Mouse (Mus musculus): ENCODE measurements around the gene Ogdh. TPM values are rescaled to one million over a fixed set of nuclear protein-coding genes. Genes with fewer than 3 reads are reported as not detected.
"Not testable (repeated sequence)": the region's sequence is repeated elsewhere in the genome, so short reads cannot be mapped to it uniquely, and the experiment has no call there.

Ogdh gene
- 105 and 109 TPM in 2 replicates for polyA plus RNA-seq (2014; fragmentation: Nextera tagmentation; extraction: Ambion mirVana)

DNA sequence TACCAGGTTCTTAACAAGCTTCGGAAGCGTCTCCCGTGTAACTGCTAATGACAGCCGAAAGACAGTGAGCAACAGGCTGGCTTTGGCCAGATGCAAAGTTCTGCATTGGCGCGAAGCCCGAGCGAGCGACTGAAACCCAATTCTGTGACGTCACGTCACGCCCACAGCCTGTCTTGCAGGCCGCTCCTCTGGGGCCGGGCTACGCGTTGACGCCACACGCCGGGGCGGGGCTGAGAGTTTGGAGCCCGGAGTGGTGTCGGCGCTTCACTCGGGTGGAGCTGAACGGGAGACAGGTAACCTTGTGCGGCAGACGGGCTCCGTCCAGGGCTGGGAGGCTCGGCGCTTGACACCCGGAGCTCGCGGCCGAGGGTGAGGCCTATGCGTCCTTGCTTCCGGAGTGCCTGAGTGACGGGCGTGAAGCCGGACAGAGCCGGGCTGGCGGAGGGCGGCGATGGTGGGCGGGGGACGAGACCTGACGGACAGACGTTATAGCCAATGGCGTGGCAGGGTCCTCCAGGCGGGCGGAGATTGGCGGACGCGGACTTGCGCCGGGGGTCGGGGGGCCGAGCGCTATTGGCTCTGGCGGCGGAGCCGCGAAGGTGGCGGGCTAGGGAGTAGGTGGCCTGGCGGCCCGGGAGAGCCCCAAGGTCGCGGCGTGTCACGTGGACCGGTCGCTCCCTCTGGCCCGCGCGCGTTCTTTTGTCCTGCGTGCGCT is at the start of gene Ogdh:
TSS of gene Ogdh (plus strand) at position 233 of the 715 bp plus-strand sequence.
- Histone ChIP-seq H3K27ac (ENCODE audit: low read depth, low read length) (peak within 1 kb of the TSS; percentile 57; the same call in 1 of the 2 replicates), H3K4me1 (replicated peaks; ENCODE audit: control insufficient read depth, insufficient read depth, low read length) (peaks cover 6% of the 10 kb centered on the region; the same call in 1 of the 2 replicates), H3K4me2 (ENCODE audit: low read depth, low read length, severe bottlenecking) (peak within 1 kb of the TSS; percentile 93), H3K9me3 (ENCODE audit: control insufficient read depth, low read length) (no peaks in the 10 kb centered on the region), H3K27me3 (ENCODE audit: control insufficient read depth, insufficient read depth, low read length) (no peaks in the 10 kb centered on the region), H3K4me3 (ENCODE audit: low read depth, low read length) (peak within 1 kb of the TSS; percentile 80), H3K9ac (ENCODE audit: low read length) (peak within 1 kb of the TSS; percentile 62), H3K36me3 (ENCODE audit: control insufficient read depth, insufficient read depth, low read length) (no peaks in the 10 kb centered on the region)
- DNase-seq (ENCODE audit: low spot score), result peak; percentile 99
- 0% methylated on average over 73 of the region's 77 CpGs for WGBS
- ATAC-seq (replicated peaks; ENCODE audit: low FRiP score), result peak; percentile 98

DNA sequence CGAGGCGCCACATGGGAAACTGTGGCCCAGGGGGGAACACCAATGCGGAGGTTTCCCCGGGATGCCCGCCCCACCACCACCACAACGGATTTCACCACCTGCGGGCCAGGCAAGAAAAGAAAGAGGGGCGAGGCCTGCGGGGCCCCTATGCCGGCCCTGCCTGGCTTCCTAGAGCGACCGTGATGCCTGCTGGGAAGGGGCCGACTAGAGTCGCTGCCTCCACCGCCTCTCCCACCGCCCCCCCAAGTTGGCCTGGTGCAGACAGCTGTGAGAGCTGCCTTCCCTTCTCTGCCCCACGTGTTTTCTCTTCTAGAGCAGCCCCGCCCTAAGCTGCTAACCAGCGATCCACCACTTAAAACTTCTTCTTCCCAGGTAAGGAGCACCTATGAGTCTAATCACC is 46.7 kb upstream of the Ogdh start:
- Histone ChIP-seq H3K9ac (ENCODE audit: low read length) (no peak overlapping the region), H3K9me3 (ENCODE audit: control insufficient read depth, low read length) (no peaks in the 10 kb centered on the region), H3K27ac (ENCODE audit: low read depth, low read length) (no peak overlapping the region), H3K4me3 (ENCODE audit: low read depth, low read length) (no peak overlapping the region), H3K36me3 (ENCODE audit: control insufficient read depth, insufficient read depth, low read length) (no peaks in the 10 kb centered on the region), H3K4me2 (ENCODE audit: low read depth, low read length, severe bottlenecking) (no peak overlapping the region), H3K27me3 (ENCODE audit: control insufficient read depth, insufficient read depth, low read length) (no peaks in the 10 kb centered on the region), H3K4me1 (replicated peaks; ENCODE audit: control insufficient read depth, insufficient read depth, low read length) (no peaks in the 10 kb centered on the region)
- WGBS, result 55% methylated on average over 19 of the region's 19 CpGs
- ATAC-seq (replicated peaks; ENCODE audit: low FRiP score) (no peak), DNase-seq (ENCODE audit: low spot score) (no peak)

DNA sequence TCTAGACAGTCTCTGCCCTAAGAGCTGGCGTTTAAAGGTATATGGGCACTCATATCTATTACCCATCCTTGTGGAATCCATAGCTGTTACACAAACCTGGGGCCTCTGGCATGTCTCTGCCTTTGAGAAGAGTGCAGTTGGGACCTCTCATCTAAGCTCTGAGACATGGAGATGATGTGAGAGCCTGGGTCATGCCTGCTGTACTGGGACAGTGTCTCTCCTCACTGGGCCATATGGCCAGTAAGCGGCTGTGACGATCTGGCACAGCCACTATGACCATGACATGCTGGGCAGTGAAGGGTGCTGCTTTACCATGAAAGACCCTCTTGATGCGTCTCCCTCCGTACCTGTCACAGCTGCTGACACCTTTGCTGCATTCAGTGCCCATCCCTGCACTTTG is 39.2 kb upstream of the Ogdh start:
- no peaks in the 10 kb centered on the region for H3K9me3 ChIP-seq (ENCODE audit: control insufficient read depth, low read length)
- no peak overlapping the region for H3K27ac ChIP-seq (ENCODE audit: low read depth, low read length)
- H3K4me2 ChIP-seq (ENCODE audit: low read depth, low read length, severe bottlenecking), result no peak overlapping the region
- ATAC-seq (replicated peaks; ENCODE audit: low FRiP score), result no peak
- no peak for DNase-seq (ENCODE audit: low spot score)
- no peak overlapping the region for H3K4me3 ChIP-seq (ENCODE audit: low read depth, low read length)
- H3K4me1 ChIP-seq (replicated peaks; ENCODE audit: control insufficient read depth, insufficient read depth, low read length), result no peaks in the 10 kb centered on the region
- WGBS, result 86% methylated on average over 5 of the region's 5 CpGs
- H3K9ac ChIP-seq (ENCODE audit: low read length), result no peak overlapping the region
- H3K27me3 ChIP-seq (ENCODE audit: control insufficient read depth, insufficient read depth, low read length), result no peaks in the 10 kb centered on the region
- H3K36me3 ChIP-seq (ENCODE audit: control insufficient read depth, insufficient read depth, low read length), result no peaks in the 10 kb centered on the region

DNA sequence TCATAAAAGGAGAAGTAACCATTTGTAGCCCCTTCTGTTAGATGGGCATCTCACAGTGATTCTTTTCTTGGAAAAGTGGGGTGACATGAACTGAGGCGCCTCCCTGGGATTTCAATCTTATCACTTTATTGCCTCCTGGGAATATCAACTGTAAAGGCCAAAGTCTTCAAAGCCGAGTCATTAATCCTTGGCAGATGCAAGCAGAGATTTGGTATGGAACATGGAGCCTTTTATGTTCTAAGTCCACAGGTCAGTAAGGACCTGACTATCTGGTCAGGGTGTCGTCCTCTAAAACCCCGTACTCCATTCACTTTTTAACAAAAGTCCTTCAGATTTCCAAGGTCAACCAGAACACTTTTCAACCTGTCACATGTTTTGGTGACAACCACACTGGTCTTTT is 38.6 kb upstream of the Ogdh start:
- no peak for DNase-seq (ENCODE audit: low spot score)

DNA sequence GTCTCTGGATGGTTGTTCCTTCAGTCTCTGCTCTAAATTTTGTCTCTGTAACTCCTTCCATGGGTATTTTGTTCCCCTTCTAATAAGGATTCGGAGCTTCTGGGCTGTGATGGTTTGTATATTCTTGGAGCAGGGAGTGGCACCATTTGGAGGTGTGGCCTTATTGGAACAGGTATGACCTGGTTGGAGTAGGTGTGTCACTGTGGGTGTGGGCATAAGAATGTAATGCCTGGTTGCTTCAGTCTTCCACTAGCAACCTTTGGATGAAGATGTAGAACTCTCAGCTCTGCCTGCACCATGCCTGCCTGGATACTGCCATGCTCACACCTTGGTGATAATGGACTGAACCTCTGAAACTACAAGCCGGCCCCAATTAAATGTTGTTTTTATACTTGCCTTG is 36.8 kb upstream of the Ogdh start:
- not testable (repeated sequence) for H3K9me3 ChIP-seq (ENCODE audit: control insufficient read depth, low read length); H3K4me2 ChIP-seq (ENCODE audit: low read depth, low read length, severe bottlenecking); H3K27me3 ChIP-seq (ENCODE audit: control insufficient read depth, insufficient read depth, low read length); H3K9ac ChIP-seq (ENCODE audit: low read length); ATAC-seq (replicated peaks; ENCODE audit: low FRiP score); DNase-seq (ENCODE audit: low spot score); H3K4me3 ChIP-seq (ENCODE audit: low read depth, low read length); H3K27ac ChIP-seq (ENCODE audit: low read depth, low read length); H3K4me1 ChIP-seq (replicated peaks; ENCODE audit: control insufficient read depth, insufficient read depth, low read length); H3K36me3 ChIP-seq (ENCODE audit: control insufficient read depth, insufficient read depth, low read length)
- 84% methylated on average over 2 of the region's 2 CpGs for WGBS

More for the DNA sequence above, 38.6 kb upstream of the Ogdh start:
- Histone ChIP-seq H3K27me3 (ENCODE audit: control insufficient read depth, insufficient read depth, low read length) (no peaks in the 10 kb centered on the region), H3K9ac (ENCODE audit: low read length) (no peak overlapping the region), H3K4me1 (replicated peaks; ENCODE audit: control insufficient read depth, insufficient read depth, low read length) (no peaks in the 10 kb centered on the region), H3K36me3 (ENCODE audit: control insufficient read depth, insufficient read depth, low read length) (peaks cover under 1% of the 10 kb centered on the region; the same call in 1 of the 2 replicates), H3K9me3 (ENCODE audit: control insufficient read depth, low read length) (no peaks in the 10 kb centered on the region), H3K4me3 (ENCODE audit: low read depth, low read length) (no peak overlapping the region), H3K27ac (ENCODE audit: low read depth, low read length) (no peak overlapping the region), H3K4me2 (ENCODE audit: low read depth, low read length, severe bottlenecking) (no peak overlapping the region)
- no peak for ATAC-seq (replicated peaks; ENCODE audit: low FRiP score)
- 91% methylated on average over 4 of the region's 4 CpGs for WGBS

DNA sequence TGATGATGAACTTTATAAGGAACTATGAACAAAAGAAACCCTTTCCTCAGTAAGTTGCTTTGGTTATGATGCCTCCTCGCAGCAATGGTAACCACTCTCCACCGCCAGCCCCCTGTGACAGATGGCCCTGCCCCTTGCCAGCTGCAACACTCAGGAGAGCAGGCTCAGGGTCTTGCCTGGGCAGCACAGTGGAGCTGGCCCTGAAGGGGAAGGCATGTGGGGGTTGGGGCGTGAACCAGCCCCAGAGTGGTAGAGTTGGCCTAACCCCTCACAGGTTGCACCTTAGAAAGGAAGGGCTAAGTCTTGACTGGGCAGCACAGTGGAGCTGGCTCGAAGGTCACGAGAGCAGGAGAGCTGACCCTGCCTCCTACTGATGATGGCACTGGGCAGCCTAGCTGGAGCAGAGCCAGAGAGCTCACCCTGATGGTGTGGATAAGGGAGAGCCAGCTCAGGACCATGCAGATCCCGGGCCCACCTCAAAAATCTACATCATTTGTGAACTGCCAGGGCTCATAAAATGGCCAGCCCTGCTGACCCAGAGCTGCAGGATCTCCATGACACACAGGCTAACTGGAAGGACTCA is 34.9 kb upstream of the Ogdh start:
- 66% methylated on average over 6 of the region's 6 CpGs for WGBS
- H3K4me2 ChIP-seq (ENCODE audit: low read depth, low read length, severe bottlenecking), result no peak overlapping the region
- H3K36me3 ChIP-seq (ENCODE audit: control insufficient read depth, insufficient read depth, low read length), result peaks cover 16% of the 10 kb centered on the region
- no peaks in the 10 kb centered on the region for H3K27me3 ChIP-seq (ENCODE audit: control insufficient read depth, insufficient read depth, low read length)
- H3K9me3 ChIP-seq (ENCODE audit: control insufficient read depth, low read length), result no peaks in the 10 kb centered on the region
- no peak overlapping the region for H3K9ac ChIP-seq (ENCODE audit: low read length)
- peak; percentile 52 for DNase-seq (ENCODE audit: low spot score)
- no peak overlapping the region for H3K4me3 ChIP-seq (ENCODE audit: low read depth, low read length)
- ATAC-seq (replicated peaks; ENCODE audit: low FRiP score), result peak; percentile 61
- H3K4me1 ChIP-seq (replicated peaks; ENCODE audit: control insufficient read depth, insufficient read depth, low read length), result no peaks in the 10 kb centered on the region
- H3K27ac ChIP-seq (ENCODE audit: low read depth, low read length), result no peak overlapping the region

DNA sequence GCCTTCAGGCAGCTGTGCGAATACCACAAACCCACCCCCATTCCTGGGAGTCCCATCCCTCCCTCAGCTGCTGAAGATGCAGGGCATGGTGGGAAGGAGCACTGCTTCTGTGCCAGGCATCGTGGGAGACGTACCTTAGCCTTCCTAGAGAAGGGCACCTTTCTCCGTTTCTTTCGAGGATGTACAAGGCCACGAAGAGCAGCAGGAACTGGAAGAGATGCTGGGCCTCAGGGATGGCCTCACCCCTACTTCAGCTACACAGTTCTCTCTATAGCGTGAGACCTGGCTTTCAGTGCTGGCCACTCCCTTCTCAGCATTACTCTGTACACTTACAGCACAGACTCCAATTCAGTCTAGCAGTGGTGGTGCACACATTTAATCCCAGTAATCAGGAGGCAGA is 32.0 kb upstream of the Ogdh start:
- Histone ChIP-seq H3K27me3 (ENCODE audit: control insufficient read depth, insufficient read depth, low read length) (no peaks in the 10 kb centered on the region), H3K4me3 (ENCODE audit: low read depth, low read length) (no peak overlapping the region), H3K9me3 (ENCODE audit: control insufficient read depth, low read length) (no peaks in the 10 kb centered on the region), H3K27ac (ENCODE audit: low read depth, low read length) (no peak overlapping the region), H3K4me2 (ENCODE audit: low read depth, low read length, severe bottlenecking) (no peak overlapping the region), H3K36me3 (ENCODE audit: control insufficient read depth, insufficient read depth, low read length) (peaks cover 30% of the 10 kb centered on the region), H3K9ac (ENCODE audit: low read length) (no peak overlapping the region), H3K4me1 (replicated peaks; ENCODE audit: control insufficient read depth, insufficient read depth, low read length) (no peaks in the 10 kb centered on the region)
- ATAC-seq (replicated peaks; ENCODE audit: low FRiP score), result no peak
- DNase-seq (ENCODE audit: low spot score), result no peak
- 99% methylated on average over 7 of the region's 7 CpGs for WGBS

DNA sequence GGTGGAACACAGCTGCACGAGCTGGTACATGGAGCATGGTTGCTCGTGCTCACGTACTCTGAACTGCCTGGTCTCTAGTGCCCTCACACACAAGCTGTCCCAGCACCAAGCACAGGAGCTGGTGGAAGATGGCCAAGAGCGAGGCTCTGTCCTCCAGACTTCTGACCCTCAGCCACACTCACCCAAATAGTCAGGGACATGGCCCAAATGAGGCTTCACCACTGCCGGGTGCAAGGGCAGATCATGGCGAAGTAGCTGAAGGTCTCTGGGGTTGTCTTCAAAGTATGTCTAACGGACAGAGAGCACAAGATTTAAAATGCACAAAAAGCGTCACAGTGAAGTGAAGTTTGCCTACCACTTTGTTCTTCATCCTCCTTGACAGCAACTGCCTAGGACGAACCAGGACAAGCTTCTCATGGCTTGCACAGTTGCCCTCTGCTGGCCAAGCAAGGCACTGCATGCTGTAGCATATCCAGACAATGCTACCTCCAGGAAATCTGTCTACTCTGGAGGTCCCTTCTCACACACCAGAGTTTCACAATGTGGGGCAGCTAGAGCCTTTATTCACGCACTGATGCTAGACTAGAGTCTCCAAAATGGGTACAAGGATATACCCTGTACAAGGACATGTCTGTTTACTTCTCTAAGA is 29.9 kb upstream of the Ogdh start:
- H3K27me3 ChIP-seq (ENCODE audit: control insufficient read depth, insufficient read depth, low read length), result no peaks in the 10 kb centered on the region
- H3K9me3 ChIP-seq (ENCODE audit: control insufficient read depth, low read length), result no peaks in the 10 kb centered on the region
- H3K4me1 ChIP-seq (replicated peaks; ENCODE audit: control insufficient read depth, insufficient read depth, low read length), result peaks cover 3% of the 10 kb centered on the region; the same call in 1 of the 2 replicates
- WGBS, result 80% methylated on average over 10 of the region's 10 CpGs
- ATAC-seq (replicated peaks; ENCODE audit: low FRiP score), result peak; percentile 62; the same call in 1 of the 2 replicates
- DNase-seq (ENCODE audit: low spot score), result peak; percentile 90
- peaks cover 33% of the 10 kb centered on the region for H3K36me3 ChIP-seq (ENCODE audit: control insufficient read depth, insufficient read depth, low read length)
- H3K4me3 ChIP-seq (ENCODE audit: low read depth, low read length), result no peak overlapping the region
- H3K27ac ChIP-seq (ENCODE audit: low read depth, low read length), result no peak overlapping the region
- no peak overlapping the region for H3K9ac ChIP-seq (ENCODE audit: low read length)
- no peak overlapping the region for H3K4me2 ChIP-seq (ENCODE audit: low read depth, low read length, severe bottlenecking)

Measured in forebrain, embryonic 11.5 days (tissue).